Mouse (Mus musculus): Measurements from ENCODE around the gene Nav1. TPM values are rescaled to one million over a fixed set of nuclear protein-coding genes. Genes with fewer than 3 reads are reported as not detected.

The Nav1 gene
- polyA plus RNA-seq, 2 experiments, result 14.4 to 26.8 TPM

- WGBS, result 79% methylated on average over 7 of the region's 7 CpGs
- H3K4me3 ChIP-seq (replicated peaks; ENCODE audit: low read length), result no peak overlapping the region
- TF ChIP-seq POLR2A (IDR thresholded peaks at IDR 0.05; ENCODE audit: borderline replicate concordance, extremely low read depth, insufficient read depth, insufficient read length), result no peak
Measured at GRCm38 (mm10) chr1:135505499-135505898, 101.6 kb downstream of the Nav1 start.

GRCm38 (mm10) chr1:135503436-135503835, 103.7 kb downstream of the Nav1 start:
- DNase-seq (ENCODE audit: low spot score), result no peak
- no peak overlapping the region for H3K9ac ChIP-seq (ENCODE audit: low read depth, low read length, severe bottlenecking)
- H3K4me2 ChIP-seq (replicated peaks; ENCODE audit: low read depth, low read length, severe bottlenecking), result no peak overlapping the region
- H3K4me1 ChIP-seq (ENCODE audit: control insufficient read depth, insufficient read depth, low read length), result peaks cover 18% of the 10 kb centered on the region
- TF ChIP-seq POLR2A (IDR thresholded peaks at IDR 0.05; ENCODE audit: borderline replicate concordance, extremely low read depth, insufficient read depth, insufficient read length), result no peak
- no peaks in the 10 kb centered on the region for H3K9me3 ChIP-seq (ENCODE audit: control insufficient read depth, low read length)
- no peaks in the 10 kb centered on the region for H3K36me3 ChIP-seq (ENCODE audit: control insufficient read depth, insufficient read depth, low read length)
- no peak overlapping the region for H3K4me3 ChIP-seq (replicated peaks; ENCODE audit: low read length)
- no peak for ATAC-seq (ENCODE audit: low FRiP score, low read depth)
- WGBS, result 85% methylated on average over 2 of the region's 2 CpGs
- H3K27me3 ChIP-seq (ENCODE audit: control insufficient read depth, insufficient read depth, low read length), result no peaks in the 10 kb centered on the region
- H3K27ac ChIP-seq (replicated peaks; ENCODE audit: low read depth, low read length), result no peak overlapping the region

More at GRCm38 (mm10) chr1:135505499-135505898, 101.6 kb downstream of the Nav1 start:
- no peaks in the 10 kb centered on the region for H3K36me3 ChIP-seq (ENCODE audit: control insufficient read depth, insufficient read depth, low read length)
- no peak overlapping the region for H3K9ac ChIP-seq (ENCODE audit: low read depth, low read length, severe bottlenecking)
- H3K27ac ChIP-seq (replicated peaks; ENCODE audit: low read depth, low read length), result no peak overlapping the region
- H3K27me3 ChIP-seq (ENCODE audit: control insufficient read depth, insufficient read depth, low read length), result no peaks in the 10 kb centered on the region
- H3K4me1 ChIP-seq (ENCODE audit: control insufficient read depth, insufficient read depth, low read length), result peaks cover 30% of the 10 kb centered on the region
- no peaks in the 10 kb centered on the region for H3K9me3 ChIP-seq (ENCODE audit: control insufficient read depth, low read length)
- DNase-seq (ENCODE audit: low spot score) (no peak), ATAC-seq (ENCODE audit: low FRiP score, low read depth) (no peak)
- no peak overlapping the region for H3K4me2 ChIP-seq (replicated peaks; ENCODE audit: low read depth, low read length, severe bottlenecking)

- no peak for DNase-seq (ENCODE audit: low spot score)
Measured at GRCm38 (mm10) chr1:135502750-135503149, 104.3 kb downstream of the Nav1 start.

GRCm38 (mm10) chr1:135502135-135502534, 105.0 kb downstream of the Nav1 start:
- no peak overlapping the region for H3K4me2 ChIP-seq (replicated peaks; ENCODE audit: low read depth, low read length, severe bottlenecking)
- 62% methylated on average over 8 of the region's 8 CpGs for WGBS
- peaks cover 15% of the 10 kb centered on the region for H3K4me1 ChIP-seq (ENCODE audit: control insufficient read depth, insufficient read depth, low read length)
- no peaks in the 10 kb centered on the region for H3K9me3 ChIP-seq (ENCODE audit: control insufficient read depth, low read length)
- no peak overlapping the region for H3K4me3 ChIP-seq (replicated peaks; ENCODE audit: low read length)
- DNase-seq (ENCODE audit: low spot score), result no peak
- H3K9ac ChIP-seq (ENCODE audit: low read depth, low read length, severe bottlenecking), result no peak overlapping the region
- no peak for TF ChIP-seq POLR2A (IDR thresholded peaks at IDR 0.05; ENCODE audit: borderline replicate concordance, extremely low read depth, insufficient read depth, insufficient read length)
- no peak overlapping the region for H3K27ac ChIP-seq (replicated peaks; ENCODE audit: low read depth, low read length)
- ATAC-seq (ENCODE audit: low FRiP score, low read depth), result no peak
- no peaks in the 10 kb centered on the region for H3K27me3 ChIP-seq (ENCODE audit: control insufficient read depth, insufficient read depth, low read length)
- no peaks in the 10 kb centered on the region for H3K36me3 ChIP-seq (ENCODE audit: control insufficient read depth, insufficient read depth, low read length)

More at GRCm38 (mm10) chr1:135502750-135503149, 104.3 kb downstream of the Nav1 start:
- Histone ChIP-seq H3K27ac (replicated peaks; ENCODE audit: low read depth, low read length) (no peak overlapping the region), H3K9me3 (ENCODE audit: control insufficient read depth, low read length) (no peaks in the 10 kb centered on the region), H3K4me3 (replicated peaks; ENCODE audit: low read length) (no peak overlapping the region), H3K9ac (ENCODE audit: low read depth, low read length, severe bottlenecking) (no peak overlapping the region), H3K4me2 (replicated peaks; ENCODE audit: low read depth, low read length, severe bottlenecking) (no peak overlapping the region), H3K27me3 (ENCODE audit: control insufficient read depth, insufficient read depth, low read length) (no peaks in the 10 kb centered on the region), H3K36me3 (ENCODE audit: control insufficient read depth, insufficient read depth, low read length) (no peaks in the 10 kb centered on the region), H3K4me1 (ENCODE audit: control insufficient read depth, insufficient read depth, low read length) (peaks cover 17% of the 10 kb centered on the region)
- no peak for ATAC-seq (ENCODE audit: low FRiP score, low read depth)
- TF ChIP-seq POLR2A (IDR thresholded peaks at IDR 0.05; ENCODE audit: borderline replicate concordance, extremely low read depth, insufficient read depth, insufficient read length), result no peak
- 83% methylated on average over 9 of the region's 9 CpGs for WGBS

GRCm38 (mm10) chr1:135498455-135499358, 108.4 kb downstream of the Nav1 start:
- WGBS, result 70% methylated on average over 20 of the region's 20 CpGs
- TF ChIP-seq POLR2A (IDR thresholded peaks at IDR 0.05; ENCODE audit: borderline replicate concordance, extremely low read depth, insufficient read depth, insufficient read length), result no peak
- no peak overlapping the region for H3K27ac ChIP-seq (replicated peaks; ENCODE audit: low read depth, low read length)
- no peaks in the 10 kb centered on the region for H3K9me3 ChIP-seq (ENCODE audit: control insufficient read depth, low read length)
- DNase-seq (ENCODE audit: low spot score) (no peak), ATAC-seq (ENCODE audit: low FRiP score, low read depth) (no peak)
- H3K4me3 ChIP-seq (replicated peaks; ENCODE audit: low read length), result no peak overlapping the region
- no peaks in the 10 kb centered on the region for H3K27me3 ChIP-seq (ENCODE audit: control insufficient read depth, insufficient read depth, low read length)
- no peak overlapping the region for H3K4me2 ChIP-seq (replicated peaks; ENCODE audit: low read depth, low read length, severe bottlenecking)
- H3K4me1 ChIP-seq (ENCODE audit: control insufficient read depth, insufficient read depth, low read length), result peaks cover 26% of the 10 kb centered on the region
- no peaks in the 10 kb centered on the region for H3K36me3 ChIP-seq (ENCODE audit: control insufficient read depth, insufficient read depth, low read length)
- no peak overlapping the region for H3K9ac ChIP-seq (ENCODE audit: low read depth, low read length, severe bottlenecking)

Data from limb, embryonic 14.5 days (tissue).